Mouse (Mus musculus) cerebellum, adult 9-11 months (tissue): ENCODE results near the gene Gm28308.

ENCODE experiments used
- DNase-seq: peaks from one replicate; pipeline ENCODE4 v3.0.0; 2022

Gene Gm28308

GRCm38 (mm10) chr6:52180726-52181125, 32.4 kb downstream of the Gm28308 start:
- no peak for DNase-seq

- no peak for DNase-seq
These were observed 32.9 kb downstream of the Gm28308 start for GRCm38 (mm10) chr6:52180213-52180710.

GRCm38 (mm10) chr6:52179690-52180089, 33.4 kb downstream of the Gm28308 start:
- no peak for DNase-seq

GRCm38 (mm10) chr6:52178918-52179665, 34.0 kb downstream of the Gm28308 start:
- no peak for DNase-seq

GRCm38 (mm10) chr6:52177806-52178205, 35.3 kb downstream of the Gm28308 start:
- no peak for DNase-seq

- no peak for DNase-seq
These were observed 35.9 kb downstream of the Gm28308 start, which contains the start of gene 5730596B20Rik for GRCm38 (mm10) chr6:52177061-52177735. TSS of gene 5730596B20Rik (plus strand) at chr6:52177498.

- DNase-seq: no peak
These were observed 36.7 kb downstream of the Gm28308 start for GRCm38 (mm10) chr6:52176391-52176790.

- no peak for DNase-seq
These were observed 37.3 kb downstream of the Gm28308 start for GRCm38 (mm10) chr6:52175864-52176263.

GRCm38 (mm10) chr6:52174968-52175751, 38.0 kb downstream of the Gm28308 start:
- no peak for DNase-seq

GRCm38 (mm10) chr6:52173648-52174047, 39.5 kb downstream of the Gm28308 start:
- DNase-seq: no peak

GRCm38 (mm10) chr6:52172501-52172900, 40.6 kb downstream of the Gm28308 start:
- DNase-seq: no peak

- no peak for DNase-seq
These were observed 41.2 kb downstream of the Gm28308 start for GRCm38 (mm10) chr6:52171938-52172337.

GRCm38 (mm10) chr6:52171331-52171730, 41.8 kb downstream of the Gm28308 start:
- DNase-seq: no peak

GRCm38 (mm10) chr6:52170898-52171223, 42.3 kb downstream of the Gm28308 start:
- no peak for DNase-seq

- no peak for DNase-seq
These were observed 42.8 kb downstream of the Gm28308 start for GRCm38 (mm10) chr6:52170166-52170897.

- no peak for DNase-seq
These were observed 43.5 kb downstream of the Gm28308 start for GRCm38 (mm10) chr6:52169499-52170165.

- no peak for DNase-seq
These were observed 44.7 kb downstream of the Gm28308 start for GRCm38 (mm10) chr6:52168191-52169055.

- DNase-seq: no peak
These were observed 45.4 kb downstream of the Gm28308 start for GRCm38 (mm10) chr6:52167736-52168161.

GRCm38 (mm10) chr6:52167176-52167575, 46.0 kb downstream of the Gm28308 start:
- DNase-seq: no peak

- no peak for DNase-seq
These were observed 46.6 kb downstream of the Gm28308 start for GRCm38 (mm10) chr6:52166431-52167077.
